Mouse (Mus musculus) heart, adult 2 months (tissue): ENCODE data around the gene Ffar4. TPM values are rescaled to one million over a fixed set of nuclear protein-coding genes. Genes with fewer than 3 reads are reported as not detected.

Source experiments
- DNase-seq, 2 experiments: peaks; one replicate each; pipeline ENCODE4 v3.0.0; 2021
- H3K27ac ChIP-seq: fragments of 200-600 bp; 2 replicates; pipeline ENCODE4 v1.8.1; 2022
- H3K27me3 ChIP-seq: fragments of 200-500 bp; 2 replicates; pipeline ENCODE4 v1.6.1; 2012; ENCODE audit warnings: mild to moderate bottlenecking, low read length, inconsistent platforms, mixed read lengths; ENCODE audit not compliant: control insufficient read depth, insufficient read depth
- H3K36me3 ChIP-seq: fragments of 200-500 bp; 2 replicates; pipeline ENCODE4 v1.6.1; 2012; ENCODE audit warnings: low read length, inconsistent platforms; ENCODE audit not compliant: control insufficient read depth, insufficient read depth
- H3K4me1 ChIP-seq: fragments of 200-500 bp; 2 replicates; pipeline ENCODE4 v1.6.1; 2011; ENCODE audit warnings: low read length; ENCODE audit not compliant: control insufficient read depth, insufficient read depth
- H3K4me3 ChIP-seq: fragments of 200-600 bp; 2 replicates; pipeline ENCODE4 v1.8.1; 2022
- H3K79me2 ChIP-seq: fragments of 200-500 bp; replicated peaks from 2 replicates; pipeline ENCODE4 v1.6.1; 2012; ENCODE audit warnings: mild to moderate bottlenecking, inconsistent platforms, low read length, moderate library complexity, mixed read lengths; ENCODE audit not compliant: control insufficient read depth, insufficient read depth
- H3K9ac ChIP-seq: fragments of 200-500 bp; 2 replicates; pipeline ENCODE4 v1.6.1; 2012; ENCODE audit warnings: low read depth, mild to moderate bottlenecking, control low read depth, inconsistent platforms, low read length, mixed read lengths
- CTCF ChIP-seq: fragments of 200-600 bp; IDR thresholded peaks from 2 replicates; pipeline ENCODE4 v1.8.1; 2022; ENCODE audit warnings: antibody characterized with exemption, mild to moderate bottlenecking, moderate library complexity
- EP300 ChIP-seq: fragments of 200-500 bp; IDR thresholded peaks from 2 replicates; pipeline ENCODE4 v1.6.1; 2011; ENCODE audit warnings: low read depth, low read length, control low read depth; ENCODE audit not compliant: insufficient read depth
- POLR2A ChIP-seq: fragments of 200-500 bp; IDR thresholded peaks from 2 replicates; pipeline ENCODE4 v1.6.1; 2011; ENCODE audit warnings: mild to moderate bottlenecking, low read depth, low read length, control low read depth; ENCODE audit not compliant: insufficient read depth
- WGBS: fragments of 180-500 bp; shearing (Covaris S2); methylation state at CpG from one replicate; pipeline ENCODE4 v1.1.7; 2018; 5-methylcytosine and 5-hydroxymethylcytosine counted together
- intact Hi-C: fragments of 180-260 bp; cut with DNase I; formaldehyde crosslinking; loops from one replicate; pipeline ENCODE4 v1.15.1; 2025
- polyA plus RNA-seq: library from polyadenylated mRNA; depleted of rRNA; stranded (reverse); fragments of >200 nt; gene quantifications from 2 replicates; pipeline ENCODE4 v1.2.3, GENCODE M21; 2012
- total RNA-seq, 2 experiments: library from RNA; stranded (reverse); gene quantifications; 2 replicates each; pipeline ENCODE4 v1.2.3; 2021

Ffar4 gene
- total and polyA plus RNA-seq, 3 experiments, result 0.20 to 2.3 TPM; not detected in 1

DNA sequence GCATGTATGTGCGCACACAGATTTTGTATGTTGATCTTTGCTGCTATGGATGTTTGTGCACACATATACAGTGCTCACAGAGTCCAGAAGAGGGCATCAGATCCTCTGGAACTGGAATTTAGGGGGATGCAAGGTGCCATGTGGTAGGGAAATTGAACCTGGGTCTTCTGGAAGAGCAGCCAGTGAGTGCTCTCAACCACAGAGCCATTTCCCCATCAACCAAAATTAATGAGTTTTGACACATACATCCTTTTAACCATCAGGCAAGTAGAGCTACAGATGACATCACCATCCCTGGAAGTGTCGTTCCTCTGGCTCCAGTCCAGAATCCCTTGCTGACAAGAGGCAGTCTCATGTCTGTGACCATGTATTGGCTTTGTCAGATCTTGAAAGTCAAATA is 20.6 kb upstream of the Ffar4 start:
- no peak overlapping the region for H3K27ac ChIP-seq
- TF ChIP-seq POLR2A (no peak), CTCF (peak; percentile 26; the same call in 1 of the 2 replicates)
- WGBS, result 47% methylated on average over 2 of the region's 2 CpGs
- no peaks in the 10 kb centered on the region for H3K36me3 ChIP-seq
- no peak overlapping the region for H3K4me3 ChIP-seq
- H3K79me2 ChIP-seq, result no peaks in the 10 kb centered on the region
- no peak for DNase-seq
- peaks cover 1% of the 10 kb centered on the region; the same call in 1 of the 2 replicates for H3K4me1 ChIP-seq
- H3K9ac ChIP-seq, result no peak overlapping the region
- intact Hi-C loops, result no loop called here
- H3K27me3 ChIP-seq, result no peaks in the 10 kb centered on the region

DNA sequence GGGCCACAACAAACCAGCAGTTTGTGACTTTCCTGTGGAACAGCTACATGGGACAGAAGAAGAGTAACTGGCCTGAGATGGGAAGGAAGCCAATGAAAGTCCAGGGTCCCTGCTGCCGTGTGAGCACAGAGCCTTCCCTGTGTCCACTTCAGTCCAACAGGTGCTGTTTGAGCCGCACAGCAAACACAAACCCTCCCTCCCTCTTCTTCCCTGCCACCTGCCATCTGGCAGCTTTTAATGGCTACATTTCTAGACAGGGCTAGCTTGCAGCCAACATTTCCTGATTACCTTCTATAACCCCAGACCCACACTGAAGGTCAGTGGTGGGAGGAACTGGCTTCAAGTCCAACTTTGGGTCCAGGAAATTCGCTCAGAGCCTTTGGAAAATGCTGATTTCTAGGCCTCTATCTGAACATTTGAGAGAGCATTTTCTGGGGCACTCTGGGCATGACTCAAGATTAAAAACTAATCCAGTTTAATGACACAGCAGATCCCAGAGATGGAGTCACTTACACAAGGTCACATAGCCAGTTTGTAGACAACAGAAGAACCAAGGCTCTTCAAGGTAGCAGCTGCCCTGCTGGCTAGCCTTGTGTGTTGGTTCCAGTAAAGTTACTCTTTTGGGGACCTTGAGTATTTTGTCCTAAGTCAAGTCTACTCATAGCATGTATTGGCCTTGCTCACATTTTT is 18.9 kb upstream of the Ffar4 start:
- no peak for TF ChIP-seq CTCF
- no peak for TF ChIP-seq EP300
- no peak for TF ChIP-seq POLR2A
- no peak overlapping the region for H3K27ac ChIP-seq
- H3K4me1 ChIP-seq, result peaks cover 1% of the 10 kb centered on the region; the same call in 1 of the 2 replicates
- no peaks in the 10 kb centered on the region for H3K79me2 ChIP-seq
- WGBS, result 47% methylated on average over 3 of the region's 3 CpGs
- no peaks in the 10 kb centered on the region for H3K36me3 ChIP-seq
- H3K9ac ChIP-seq, result no peak overlapping the region
- intact Hi-C loops, result no loop called here
- DNase-seq, result no peak
- no peaks in the 10 kb centered on the region for H3K27me3 ChIP-seq
- H3K4me3 ChIP-seq, result no peak overlapping the region

DNA sequence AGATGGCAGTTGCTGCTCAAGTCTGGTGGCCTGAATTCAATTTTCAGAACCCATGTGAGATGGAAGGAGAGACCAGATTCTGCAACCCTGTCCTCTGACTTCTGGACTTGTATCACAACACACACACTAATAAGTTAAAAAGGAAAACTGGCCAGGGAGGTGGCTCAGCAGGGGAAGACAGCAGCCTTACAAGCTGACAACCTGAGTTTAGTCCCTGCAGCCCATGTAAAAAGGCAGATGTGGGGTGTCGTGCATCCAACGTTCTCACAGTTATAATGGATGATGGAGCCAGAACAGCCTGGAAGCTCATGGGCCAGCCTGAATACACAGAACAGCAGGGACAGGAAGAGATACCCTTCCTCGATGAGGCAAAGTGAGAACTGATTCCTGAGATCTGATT is 15.5 kb upstream of the Ffar4 start:
- Histone ChIP-seq H3K4me1 (peaks cover 1% of the 10 kb centered on the region; the same call in 1 of the 2 replicates), H3K27ac (no peak overlapping the region), H3K27me3 (no peaks in the 10 kb centered on the region), H3K36me3 (no peaks in the 10 kb centered on the region), H3K9ac (no peak overlapping the region), H3K4me3 (no peak overlapping the region), H3K79me2 (no peaks in the 10 kb centered on the region)
- TF ChIP-seq POLR2A (no peak), EP300 (no peak), CTCF (no peak)
- DNase-seq, result no peak
- 66% methylated on average over 3 of the region's 3 CpGs for WGBS
- intact Hi-C loops, result no loop called here

DNA sequence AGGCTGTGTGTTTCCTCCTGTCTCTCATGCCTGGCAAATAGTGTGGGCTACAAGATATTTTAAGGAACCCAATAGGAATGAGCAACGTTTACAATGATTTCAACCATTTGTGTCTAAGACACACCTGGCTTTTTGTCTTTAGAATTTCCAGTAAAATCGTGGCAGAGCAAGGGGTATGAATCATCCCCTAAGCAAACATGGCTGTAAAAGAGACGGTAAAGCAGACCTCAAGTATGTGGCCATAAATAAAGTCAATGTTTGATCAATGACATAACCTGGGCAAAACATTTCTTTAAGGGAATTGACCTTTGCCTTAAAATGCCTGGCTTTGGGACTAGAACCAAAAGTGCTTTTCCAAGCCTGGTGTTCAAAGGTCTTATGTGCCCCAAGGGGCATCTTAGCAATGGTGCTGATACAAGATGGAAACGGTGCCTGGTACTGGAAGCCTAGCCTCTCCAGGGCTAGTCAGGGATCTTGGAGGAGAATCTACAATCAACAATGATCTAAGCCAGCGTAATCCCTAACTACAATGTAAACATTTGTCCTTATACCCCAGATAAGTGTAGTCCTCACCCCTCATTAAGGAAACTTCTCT is 13.8 kb upstream of the Ffar4 start:
- no peaks in the 10 kb centered on the region for H3K27me3 ChIP-seq
- no peak overlapping the region for H3K9ac ChIP-seq
- H3K79me2 ChIP-seq, result no peaks in the 10 kb centered on the region
- TF ChIP-seq CTCF (no peak), POLR2A (no peak), EP300 (no peak)
- H3K4me1 ChIP-seq, result no peaks in the 10 kb centered on the region
- H3K27ac ChIP-seq, result no peak overlapping the region
- DNase-seq, result no peak
- 59% methylated on average over 5 of the region's 5 CpGs for WGBS
- no peak overlapping the region for H3K4me3 ChIP-seq
- no peaks in the 10 kb centered on the region for H3K36me3 ChIP-seq
- intact Hi-C loops, result no loop called here

DNA sequence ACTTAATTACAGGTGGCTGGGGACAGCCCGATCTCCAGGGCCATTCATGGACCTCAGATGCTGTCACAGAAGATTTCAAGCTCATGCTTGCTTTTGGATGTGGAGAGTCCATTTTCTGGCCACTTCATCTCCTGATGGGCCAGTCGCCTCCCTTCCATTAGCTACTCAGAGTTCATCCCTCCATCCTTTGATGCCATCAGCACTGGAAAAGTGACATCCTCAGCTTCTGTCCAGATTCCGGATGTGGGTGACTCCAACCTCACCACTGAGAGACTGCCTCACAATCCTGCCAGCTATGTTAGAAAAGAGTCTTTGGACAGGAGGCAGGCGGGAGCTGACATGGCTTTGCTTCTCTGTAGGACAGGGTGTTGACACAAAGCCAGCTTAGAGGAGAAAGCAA is 11.0 kb upstream of the Ffar4 start:
- 73% methylated on average over 4 of the region's 4 CpGs for WGBS
- H3K27ac ChIP-seq, result no peak overlapping the region
- no peaks in the 10 kb centered on the region for H3K36me3 ChIP-seq
- no peak for TF ChIP-seq CTCF
- no peaks in the 10 kb centered on the region for H3K79me2 ChIP-seq
- H3K27me3 ChIP-seq, result no peaks in the 10 kb centered on the region
- H3K4me1 ChIP-seq, result no peaks in the 10 kb centered on the region
- peak in 1 of 2 experiments; percentile 8 for DNase-seq
- no peak overlapping the region for H3K9ac ChIP-seq
- H3K4me3 ChIP-seq, result no peak overlapping the region
- intact Hi-C loops, result loop anchor here (5.0 kb wide), 1 partner anchor 111 kb away; no protein-coding TSS in a partner anchor

DNA sequence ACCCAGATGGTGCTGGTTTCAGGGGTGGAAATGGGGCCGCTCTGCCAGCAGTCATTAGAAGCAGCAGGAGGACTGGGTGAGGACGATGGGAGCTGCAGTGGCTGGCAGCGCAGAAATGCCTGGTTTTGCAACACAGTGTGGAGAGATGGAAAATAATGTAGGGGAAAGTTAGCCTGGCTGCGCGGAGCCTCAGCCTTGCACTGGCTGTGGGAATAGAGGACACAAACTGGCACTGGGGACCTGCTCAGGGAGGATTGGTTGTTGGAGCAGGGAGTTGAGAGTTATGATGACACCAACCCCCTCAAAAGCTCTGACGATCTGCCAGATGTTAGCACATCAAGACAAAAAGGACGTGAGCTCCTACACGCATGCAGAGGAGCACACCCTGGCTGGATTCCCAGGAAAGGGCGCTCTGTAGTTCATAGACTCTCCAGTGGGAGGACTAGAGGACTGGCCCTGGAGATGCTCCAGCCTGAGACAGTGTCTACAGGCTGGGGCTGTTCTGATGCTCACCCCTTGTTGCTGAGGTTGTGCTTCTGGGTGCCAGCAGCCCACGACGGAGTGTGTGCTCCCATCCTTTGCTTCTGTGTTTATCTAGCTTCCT is 9.8 kb upstream of the Ffar4 start:
- peak; percentile 32 to 51 for DNase-seq
- 42% methylated on average over 11 of the region's 11 CpGs for WGBS
- Histone ChIP-seq H3K36me3 (no peaks in the 10 kb centered on the region), H3K27me3 (no peaks in the 10 kb centered on the region), H3K27ac (no peak overlapping the region), H3K4me3 (no peak overlapping the region), H3K79me2 (no peaks in the 10 kb centered on the region), H3K4me1 (no peaks in the 10 kb centered on the region), H3K9ac (no peak overlapping the region)
- intact Hi-C loops, result loop anchor here (5.0 kb wide), 1 partner anchor 110 kb away; no protein-coding TSS in a partner anchor
- no peak for TF ChIP-seq EP300
- TF ChIP-seq POLR2A, result no peak
- TF ChIP-seq CTCF, result peak; percentile 70
